Mouse (Mus musculus) lung, postnatal 0 days (tissue): ENCODE results near the gene 9930111J21Rik2.

Source experiments
- CTCF ChIP-seq: IDR thresholded peaks from 2 replicates; pipeline ENCODE4 v1.5.1; 2016; ENCODE audit warnings: antibody characterized with exemption, mild to moderate bottlenecking
- EP300 ChIP-seq: IDR thresholded peaks from 2 replicates; pipeline ENCODE4 v1.6.1; 2016; ENCODE audit warnings: antibody characterized with exemption, mild to moderate bottlenecking, control low read depth

GRCm38 (mm10) chr11:49083808-49084207 is 32.8 kb upstream of the 9930111J21Rik2 start:
- TF ChIP-seq CTCF, result no peak
- no peak for TF ChIP-seq EP300
